Mouse (Mus musculus): ENCODE measurements around the gene Zc3h15. TPM values are rescaled to one million over a fixed set of nuclear protein-coding genes. Genes with fewer than 3 reads are reported as not detected.
A peak's percentile ranks its signal among the peaks of the same experiment; 100 is the strongest.

The Zc3h15 gene
- polyA plus RNA-seq (2015; fragmentation: Nextera tagmentation; extraction: Ambion mirVana), result 83.4 and 107 TPM in 2 replicates

DNA sequence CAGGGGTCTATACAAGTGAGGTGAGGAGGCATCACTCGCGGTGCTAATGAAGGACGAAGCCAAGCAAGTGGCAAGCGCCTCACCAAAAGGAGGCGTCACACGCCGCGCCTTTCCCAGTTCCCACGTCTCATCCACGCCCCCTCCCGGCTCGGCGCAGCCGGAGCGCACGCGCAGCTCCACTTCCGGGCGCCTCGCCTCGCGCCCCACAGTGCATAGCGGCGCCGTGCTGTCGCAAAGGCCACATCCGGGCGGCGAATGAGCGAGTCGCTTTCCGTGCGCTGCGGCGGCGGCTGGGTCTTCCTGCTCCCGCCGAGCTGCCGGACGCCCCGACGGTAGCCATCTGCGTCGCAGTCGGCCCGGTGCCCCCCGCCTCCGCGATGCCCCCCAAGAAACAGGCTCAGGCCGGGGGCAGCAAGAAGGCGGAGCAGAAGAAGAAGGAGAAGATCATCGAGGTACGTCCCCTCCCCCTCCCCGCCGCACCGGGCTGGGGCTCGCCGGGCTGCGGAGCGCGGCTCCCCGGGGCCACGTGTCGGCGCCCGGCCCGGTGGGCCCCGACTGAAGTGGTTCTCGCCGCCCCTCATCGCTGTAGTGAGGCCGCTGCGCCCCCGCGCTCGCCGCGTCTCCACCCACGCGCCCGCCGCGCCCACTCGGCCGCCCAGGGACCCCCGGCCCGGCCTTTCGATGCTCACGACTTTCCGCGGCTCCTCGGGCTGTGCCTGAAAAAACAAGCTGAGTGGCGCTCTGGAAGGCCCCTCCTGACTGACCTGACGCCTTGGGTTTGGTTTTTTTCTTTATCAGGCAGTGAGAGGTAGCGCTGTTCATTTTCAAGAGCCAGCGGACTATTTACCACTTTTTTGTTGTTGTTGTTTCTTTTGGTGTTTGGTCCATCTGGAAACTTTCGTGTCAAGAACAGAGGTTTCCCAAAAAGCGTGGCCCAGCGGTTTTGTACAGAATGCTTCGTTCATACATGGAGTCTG is at the start of gene Zc3h15:
Gene Zc3h15, plus strand, starts transcription at position 160 of the 977 bp plus-strand sequence.
- peak within 1 kb of the TSS; percentile 98 for H3K9ac ChIP-seq
- H3K36me3 ChIP-seq, result no peaks in the 10 kb centered on the region
- H3K9me3 ChIP-seq, result no peaks in the 10 kb centered on the region
- under 1% methylated on average over 90 of the region's 100 CpGs for WGBS
- peak; percentile 97 for ATAC-seq (ENCODE audit: extremely low read depth, insufficient number of reproducible peaks, low FRiP score, low TSS enrichment)
- peak within 1 kb of the TSS; percentile 90 for H3K4me2 ChIP-seq
- peak within 1 kb of the TSS; percentile 87 for H3K27ac ChIP-seq (replicated peaks)
- no peaks in the 10 kb centered on the region for H3K27me3 ChIP-seq (replicated peaks)
- peak within 1 kb of the TSS; percentile 99 for H3K4me3 ChIP-seq
- H3K4me1 ChIP-seq, result peaks cover 29% of the 10 kb centered on the region

DNA sequence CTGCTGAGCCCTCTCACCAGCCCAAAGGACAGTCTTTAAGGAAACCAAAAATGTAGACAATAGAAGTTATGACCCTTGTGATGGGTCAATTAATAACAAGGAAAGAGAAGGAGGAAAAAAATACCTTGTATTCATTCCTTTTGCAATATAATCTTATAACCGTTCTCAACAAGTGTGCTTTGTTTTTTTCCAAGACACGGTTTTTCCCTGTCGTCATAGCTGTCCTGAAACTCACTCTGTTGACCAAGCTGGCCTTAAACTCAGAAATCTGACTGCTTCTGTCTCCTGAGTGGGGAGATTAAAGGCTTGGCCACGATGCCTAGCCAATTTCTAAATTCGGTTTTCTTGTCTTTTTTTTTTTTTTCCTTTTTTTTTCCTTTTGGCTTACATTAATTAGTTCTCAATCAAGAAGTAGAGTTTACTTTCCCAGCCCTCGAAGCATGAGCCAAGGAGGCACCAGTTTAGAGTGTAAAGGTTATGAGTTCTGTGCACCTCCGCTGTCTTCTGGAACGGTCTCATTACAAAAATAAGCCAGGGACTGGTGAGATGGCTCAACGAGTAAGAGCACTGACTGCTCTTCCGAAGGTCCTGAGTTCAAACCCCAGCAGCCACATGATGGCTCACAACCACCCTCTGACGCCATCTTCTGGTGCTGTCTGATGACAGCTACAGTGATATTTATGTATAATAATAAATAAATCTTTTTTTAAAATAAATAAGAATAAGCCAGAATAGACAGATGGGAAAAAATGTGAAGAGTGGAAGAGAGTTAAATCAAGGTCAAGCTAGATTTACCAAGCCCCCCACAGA is 23.5 kb upstream of the Zc3h15 start:
- Histone ChIP-seq H3K36me3 (no peaks in the 10 kb centered on the region), H3K9me3 (no peaks in the 10 kb centered on the region), H3K27me3 (replicated peaks) (no peaks in the 10 kb centered on the region), H3K27ac (replicated peaks) (no peak overlapping the region), H3K4me1 (no peaks in the 10 kb centered on the region), H3K4me3 (no peak overlapping the region), H3K4me2 (no peak overlapping the region), H3K9ac (no peak overlapping the region)
- 84% methylated on average over 11 of the region's 11 CpGs for WGBS
- no peak for ATAC-seq (ENCODE audit: extremely low read depth, insufficient number of reproducible peaks, low FRiP score, low TSS enrichment)

DNA sequence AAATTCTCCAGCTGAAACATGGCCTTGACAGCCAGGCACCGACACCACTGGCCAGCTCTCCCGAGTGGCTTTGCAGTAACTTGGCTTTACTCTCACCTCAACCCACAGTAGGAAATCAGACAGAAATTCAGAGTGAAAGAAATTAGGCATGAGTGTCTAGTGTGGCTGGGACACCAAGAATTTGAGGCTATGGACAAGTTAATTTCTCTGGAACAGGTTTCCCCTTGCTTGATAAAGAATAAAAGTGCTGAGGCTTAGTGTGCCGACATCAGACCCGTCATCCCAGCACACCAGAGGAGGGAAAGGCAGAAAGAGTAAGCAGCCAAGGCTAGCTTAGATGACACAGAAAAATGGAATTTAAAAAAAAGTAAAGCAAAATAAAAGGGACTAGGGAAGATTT is 22.7 kb upstream of the Zc3h15 start:
- no peak overlapping the region for H3K4me3 ChIP-seq
- H3K9ac ChIP-seq, result no peak overlapping the region
- ATAC-seq (ENCODE audit: extremely low read depth, insufficient number of reproducible peaks, low FRiP score, low TSS enrichment), result no peak
- no peaks in the 10 kb centered on the region for H3K4me1 ChIP-seq
- H3K36me3 ChIP-seq, result no peaks in the 10 kb centered on the region
- no peaks in the 10 kb centered on the region for H3K9me3 ChIP-seq
- H3K27ac ChIP-seq (replicated peaks), result no peak overlapping the region
- H3K4me2 ChIP-seq, result no peak overlapping the region
- H3K27me3 ChIP-seq (replicated peaks), result no peaks in the 10 kb centered on the region
- WGBS, result 63% methylated on average over 4 of the region's 4 CpGs

DNA sequence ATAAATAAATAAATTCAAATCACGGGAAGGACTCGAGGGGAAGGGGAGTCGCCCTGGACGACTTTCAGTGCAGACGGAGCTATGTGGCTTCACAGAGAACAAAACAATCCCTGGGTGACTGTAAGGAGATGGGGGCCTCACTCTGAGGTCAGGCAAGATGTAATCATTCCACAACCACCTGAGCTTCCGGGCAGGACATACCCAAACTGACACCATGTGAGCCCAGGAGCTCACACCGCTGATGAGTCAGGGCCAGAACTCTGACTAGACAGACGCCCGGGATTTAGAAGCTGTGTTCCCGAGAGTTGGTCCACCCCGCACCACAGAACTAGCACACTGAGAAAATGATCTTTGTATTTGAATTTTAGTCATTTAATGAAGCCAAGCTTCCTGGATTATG is 21.4 kb upstream of the Zc3h15 start:
- H3K4me1 ChIP-seq, result no peaks in the 10 kb centered on the region
- ATAC-seq (ENCODE audit: extremely low read depth, insufficient number of reproducible peaks, low FRiP score, low TSS enrichment), result no peak
- peak overlapping the region; percentile 46 for H3K4me2 ChIP-seq
- no peak overlapping the region for H3K27ac ChIP-seq (replicated peaks)
- no peaks in the 10 kb centered on the region for H3K27me3 ChIP-seq (replicated peaks)
- 0 out of 2 replicates have a peak overlapping the region, but pooled peaks have one; percentile 8 for H3K9ac ChIP-seq
- peak overlapping the region; percentile 21 for H3K4me3 ChIP-seq
- H3K9me3 ChIP-seq, result no peaks in the 10 kb centered on the region
- WGBS, result 36% methylated on average over 11 of the region's 11 CpGs
- H3K36me3 ChIP-seq, result no peaks in the 10 kb centered on the region

DNA sequence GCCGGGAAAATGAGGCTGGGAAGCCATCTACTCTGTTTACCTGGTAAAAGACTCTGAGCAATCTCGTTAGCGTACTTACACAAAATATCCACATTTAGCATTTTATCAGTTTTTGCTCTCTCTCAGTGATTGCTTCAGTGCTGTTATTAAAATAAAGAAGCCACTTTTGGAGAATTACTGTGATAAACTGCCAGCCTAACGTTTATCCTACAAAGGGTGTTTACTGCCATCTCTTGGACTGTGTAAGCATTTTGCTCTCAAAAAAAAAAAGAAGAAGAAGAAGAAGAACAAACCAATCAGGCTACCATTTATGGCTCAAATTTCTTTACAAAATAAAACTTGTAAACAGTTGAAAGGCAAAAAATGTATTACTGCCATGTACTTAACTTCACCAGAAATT is 20.2 kb upstream of the Zc3h15 start:
- Histone ChIP-seq H3K4me1 (no peaks in the 10 kb centered on the region), H3K36me3 (no peaks in the 10 kb centered on the region), H3K4me3 (no peak overlapping the region), H3K9me3 (no peaks in the 10 kb centered on the region), H3K27ac (replicated peaks) (no peak overlapping the region), H3K4me2 (no peak overlapping the region), H3K27me3 (replicated peaks) (no peaks in the 10 kb centered on the region), H3K9ac (no peak overlapping the region)
- no peak for ATAC-seq (ENCODE audit: extremely low read depth, insufficient number of reproducible peaks, low FRiP score, low TSS enrichment)
- WGBS, result 62% methylated on average over 4 of the region's 4 CpGs

DNA sequence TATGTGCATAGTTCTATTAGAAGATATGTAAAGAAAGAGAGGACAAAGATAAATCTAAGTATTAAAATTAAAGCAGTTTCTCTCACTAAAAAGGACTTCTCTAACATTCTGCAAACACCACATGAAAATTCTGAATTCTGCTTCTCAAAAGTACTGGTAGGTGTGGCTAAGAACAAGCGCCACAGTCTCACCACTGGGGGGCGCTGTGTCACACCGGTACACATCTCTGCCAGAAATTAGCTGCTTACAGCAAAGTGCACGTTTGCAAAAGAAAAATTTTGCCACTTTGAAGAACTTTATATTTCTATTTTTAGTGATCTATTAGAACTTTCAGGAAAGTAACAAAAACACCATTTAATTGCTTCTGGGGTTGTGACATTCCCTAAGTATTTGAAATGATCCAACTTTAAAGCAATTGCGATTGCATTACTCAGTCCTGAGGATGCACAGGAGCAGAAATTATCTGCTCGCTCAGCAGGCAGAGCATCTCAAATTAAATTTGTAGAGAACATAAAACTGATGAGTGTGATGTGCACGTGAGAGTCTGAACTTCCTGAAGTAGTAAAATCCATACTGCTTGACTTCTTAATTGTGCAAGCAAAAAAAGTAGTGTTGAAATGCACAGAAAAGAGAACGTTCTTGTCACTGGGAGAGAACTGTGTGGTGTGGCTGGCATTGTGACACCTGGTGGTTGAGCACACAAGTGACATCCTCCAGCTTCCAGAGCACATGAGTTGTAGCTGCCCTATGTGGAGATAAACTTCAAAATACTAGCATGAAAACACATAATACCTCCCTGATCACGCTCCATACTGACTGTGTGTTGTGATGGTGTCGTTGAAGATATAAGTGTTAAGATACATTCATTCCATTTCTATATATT is 18.8 kb upstream of the Zc3h15 start:
- H3K4me2 ChIP-seq, result peak overlapping the region; percentile 48
- ATAC-seq (ENCODE audit: extremely low read depth, insufficient number of reproducible peaks, low FRiP score, low TSS enrichment), result no peak

DNA sequence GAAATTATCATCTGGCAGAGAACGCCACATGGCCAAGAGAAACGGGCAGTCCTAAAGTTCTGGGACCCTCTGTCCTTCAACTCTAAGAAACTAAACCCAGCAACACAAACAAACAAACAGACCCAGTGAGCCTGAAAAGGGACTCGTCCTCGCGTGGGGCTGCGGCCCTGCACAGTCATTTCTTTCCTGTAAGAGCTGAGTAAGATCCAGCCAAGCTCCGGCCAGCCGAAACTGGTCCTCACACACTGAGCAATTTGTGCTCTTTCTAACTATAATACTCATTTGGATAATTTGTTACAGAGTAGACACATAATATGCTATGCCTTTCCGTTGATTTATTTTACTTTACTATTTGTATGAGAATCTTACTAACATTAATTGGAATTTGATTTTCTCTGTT is 17.4 kb upstream of the Zc3h15 start:
- Histone ChIP-seq H3K4me1 (no peaks in the 10 kb centered on the region), H3K36me3 (no peaks in the 10 kb centered on the region), H3K9me3 (no peaks in the 10 kb centered on the region), H3K9ac (no peak overlapping the region), H3K27ac (replicated peaks) (no peak overlapping the region), H3K4me2 (no peak overlapping the region), H3K4me3 (no peak overlapping the region), H3K27me3 (replicated peaks) (no peaks in the 10 kb centered on the region)
- no peak for ATAC-seq (ENCODE audit: extremely low read depth, insufficient number of reproducible peaks, low FRiP score, low TSS enrichment)
- WGBS, result 75% methylated on average over 9 of the region's 9 CpGs

More for the DNA sequence above, 18.8 kb upstream of the Zc3h15 start:
- no peaks in the 10 kb centered on the region for H3K27me3 ChIP-seq (replicated peaks)
- 29% methylated on average over 10 of the region's 10 CpGs for WGBS
- H3K9ac ChIP-seq, result no peak overlapping the region
- H3K4me3 ChIP-seq, result no peak overlapping the region
- no peak overlapping the region for H3K27ac ChIP-seq (replicated peaks)
- H3K9me3 ChIP-seq, result no peaks in the 10 kb centered on the region
- H3K36me3 ChIP-seq, result no peaks in the 10 kb centered on the region
- no peaks in the 10 kb centered on the region for H3K4me1 ChIP-seq

DNA sequence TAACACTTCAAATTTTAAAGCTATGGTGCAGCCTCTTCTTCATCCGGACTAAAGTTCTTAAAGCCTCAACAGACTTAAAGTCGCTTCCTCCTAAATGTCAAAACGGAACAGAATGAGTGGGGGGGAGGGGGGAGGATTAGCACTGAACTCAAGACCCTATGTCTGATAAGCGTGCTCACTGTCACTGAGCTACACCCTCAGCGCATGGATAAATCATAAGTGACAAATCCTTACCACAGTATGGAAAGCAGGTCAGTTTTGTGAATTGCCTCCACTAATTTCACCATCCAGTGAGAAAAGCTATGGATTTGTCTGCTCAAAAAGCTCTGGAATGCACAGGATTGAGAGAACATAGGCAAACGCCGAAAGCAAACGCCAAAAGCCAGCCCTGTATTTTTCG is 16.7 kb upstream of the Zc3h15 start:
- no peak overlapping the region for H3K27ac ChIP-seq (replicated peaks)
- H3K9me3 ChIP-seq, result no peaks in the 10 kb centered on the region
- no peak overlapping the region for H3K4me2 ChIP-seq
- H3K9ac ChIP-seq, result no peak overlapping the region
- WGBS, result 82% methylated on average over 9 of the region's 9 CpGs
- no peak overlapping the region for H3K4me3 ChIP-seq
- H3K36me3 ChIP-seq, result no peaks in the 10 kb centered on the region
- no peaks in the 10 kb centered on the region for H3K27me3 ChIP-seq (replicated peaks)
- no peak for ATAC-seq (ENCODE audit: extremely low read depth, insufficient number of reproducible peaks, low FRiP score, low TSS enrichment)
- no peaks in the 10 kb centered on the region for H3K4me1 ChIP-seq

DNA sequence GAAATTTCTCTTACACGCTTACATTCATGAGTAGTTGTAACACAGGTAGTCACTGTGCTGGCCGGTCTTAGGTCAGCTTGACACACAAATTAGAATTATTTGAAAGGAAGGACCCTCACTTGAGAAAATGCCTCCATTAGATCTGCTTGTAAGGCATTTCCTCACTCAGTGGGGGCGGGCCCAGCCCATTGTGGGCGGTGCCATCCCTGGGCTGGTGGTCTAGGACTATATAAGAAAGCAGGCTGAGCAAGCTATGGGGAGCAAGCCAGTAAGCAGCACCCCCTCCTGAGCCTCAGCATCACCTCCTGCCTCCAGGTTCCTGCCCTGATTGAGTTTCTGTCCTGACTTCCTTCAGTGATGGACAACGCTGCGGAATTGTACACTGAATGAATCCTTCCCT is 16.3 kb upstream of the Zc3h15 start:
- Histone ChIP-seq H3K9ac (no peak overlapping the region), H3K4me2 (no peak overlapping the region), H3K27me3 (replicated peaks) (no peaks in the 10 kb centered on the region), H3K4me1 (no peaks in the 10 kb centered on the region), H3K36me3 (no peaks in the 10 kb centered on the region), H3K9me3 (no peaks in the 10 kb centered on the region), H3K27ac (replicated peaks) (no peak overlapping the region), H3K4me3 (no peak overlapping the region)
- ATAC-seq (ENCODE audit: extremely low read depth, insufficient number of reproducible peaks, low FRiP score, low TSS enrichment), result no peak
- 82% methylated on average over 6 of the region's 6 CpGs for WGBS

DNA sequence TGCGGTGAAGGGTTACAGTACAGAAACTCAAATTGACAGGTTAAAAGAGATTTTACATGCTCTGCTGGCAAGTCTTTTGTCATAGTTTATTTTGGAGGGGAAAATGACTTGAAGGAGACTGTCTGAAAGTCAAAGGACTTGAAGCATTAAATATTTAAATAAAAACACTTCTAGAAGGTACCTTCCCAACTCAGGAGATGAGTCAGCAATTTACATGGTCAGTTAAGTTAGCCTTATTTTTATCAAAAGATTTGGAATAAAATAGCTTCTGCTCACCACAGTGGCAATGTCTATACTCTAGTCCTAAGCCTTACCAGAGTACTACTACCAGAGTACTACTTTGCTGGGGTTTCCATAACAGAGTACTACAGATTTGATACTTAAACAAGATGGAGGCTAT is 2.2 kb upstream of the Zc3h15 start:
- 88% methylated on average over 1 of the region's 1 CpGs for WGBS
- Histone ChIP-seq H3K27ac (replicated peaks) (no peak overlapping the region), H3K27me3 (replicated peaks) (no peaks in the 10 kb centered on the region), H3K9me3 (no peaks in the 10 kb centered on the region), H3K4me1 (peaks cover 15% of the 10 kb centered on the region), H3K4me2 (no peak overlapping the region), H3K36me3 (no peaks in the 10 kb centered on the region), H3K4me3 (no peak overlapping the region), H3K9ac (no peak overlapping the region)
- no peak for ATAC-seq (ENCODE audit: extremely low read depth, insufficient number of reproducible peaks, low FRiP score, low TSS enrichment)

DNA sequence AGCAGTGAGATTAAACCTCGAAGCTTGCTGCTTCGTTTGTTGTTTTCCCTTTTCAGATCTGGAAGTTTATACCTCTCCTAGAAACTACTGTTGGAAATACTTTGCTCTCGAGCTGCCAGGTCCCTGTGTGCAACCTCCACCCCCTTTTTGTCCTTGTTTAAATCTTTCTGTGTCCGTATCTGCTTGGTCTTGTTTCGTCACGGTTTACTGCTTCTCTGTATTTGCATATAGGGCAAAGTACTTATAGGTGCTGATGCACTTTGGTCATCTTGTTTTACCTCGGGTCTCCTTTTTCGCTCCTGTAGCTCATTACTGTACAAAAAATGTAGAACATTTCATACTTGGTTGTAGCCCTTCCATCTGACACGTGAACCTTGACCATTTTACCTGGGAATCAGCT is 4.7 kb downstream of the Zc3h15 start:
- Histone ChIP-seq H3K27me3 (replicated peaks) (no peaks in the 10 kb centered on the region), H3K27ac (replicated peaks) (no peak overlapping the region), H3K9ac (no peak overlapping the region), H3K9me3 (no peaks in the 10 kb centered on the region), H3K4me2 (no peak overlapping the region), H3K4me1 (peaks cover 29% of the 10 kb centered on the region), H3K36me3 (peaks cover 11% of the 10 kb centered on the region; the same call in 1 of the 2 replicates), H3K4me3 (no peak overlapping the region)
- no peak for ATAC-seq (ENCODE audit: extremely low read depth, insufficient number of reproducible peaks, low FRiP score, low TSS enrichment)
- 83% methylated on average over 9 of the region's 9 CpGs for WGBS

All from heart, embryonic 13.5 days (tissue).